Mouse (Mus musculus): ENCODE data around the gene Nat9. TPM values are rescaled to one million over a fixed set of nuclear protein-coding genes. Genes with fewer than 3 reads are reported as not detected.
A peak's percentile ranks its signal among the peaks of the same experiment; 100 is the strongest.

Gene Nat9
- polyA plus RNA-seq, 1 experiment from 2014 or later: 15.5 TPM

GRCm38 (mm10) chr11:115162205-115162601 is 25.5 kb downstream of the Nat9 start:
- WGBS: 20% methylated on average over 9 of the region's 9 CpGs
- no peaks in the 10 kb centered on the region for H3K36me3 ChIP-seq (replicated peaks; ENCODE audit: control insufficient read depth, insufficient read depth, low read depth, low read length)
- no peak overlapping the region for H3K9ac ChIP-seq (replicated peaks; ENCODE audit: low read length)
- H3K4me1 ChIP-seq (ENCODE audit: control insufficient read depth, insufficient read depth, low read length): no peaks in the 10 kb centered on the region
- no peaks in the 10 kb centered on the region for H3K9me3 ChIP-seq (replicated peaks; ENCODE audit: control insufficient read depth, low read length)
- H3K27ac ChIP-seq (replicated peaks; ENCODE audit: low read depth, low read length): no peak overlapping the region
- H3K4me3 ChIP-seq (ENCODE audit: low read depth, low read length): no peak overlapping the region
- ATAC-seq (replicated peaks; ENCODE audit: insufficient number of reproducible peaks, low FRiP score, low TSS enrichment, low read depth) (no peak), DNase-seq (ENCODE audit: low spot score) (no peak)
- peak overlapping the region; percentile 70 for H3K4me2 ChIP-seq (ENCODE audit: low read depth, low read length)
- peaks cover 26% of the 10 kb centered on the region for H3K27me3 ChIP-seq (ENCODE audit: control insufficient read depth, insufficient read depth, low read length)

DNA sequence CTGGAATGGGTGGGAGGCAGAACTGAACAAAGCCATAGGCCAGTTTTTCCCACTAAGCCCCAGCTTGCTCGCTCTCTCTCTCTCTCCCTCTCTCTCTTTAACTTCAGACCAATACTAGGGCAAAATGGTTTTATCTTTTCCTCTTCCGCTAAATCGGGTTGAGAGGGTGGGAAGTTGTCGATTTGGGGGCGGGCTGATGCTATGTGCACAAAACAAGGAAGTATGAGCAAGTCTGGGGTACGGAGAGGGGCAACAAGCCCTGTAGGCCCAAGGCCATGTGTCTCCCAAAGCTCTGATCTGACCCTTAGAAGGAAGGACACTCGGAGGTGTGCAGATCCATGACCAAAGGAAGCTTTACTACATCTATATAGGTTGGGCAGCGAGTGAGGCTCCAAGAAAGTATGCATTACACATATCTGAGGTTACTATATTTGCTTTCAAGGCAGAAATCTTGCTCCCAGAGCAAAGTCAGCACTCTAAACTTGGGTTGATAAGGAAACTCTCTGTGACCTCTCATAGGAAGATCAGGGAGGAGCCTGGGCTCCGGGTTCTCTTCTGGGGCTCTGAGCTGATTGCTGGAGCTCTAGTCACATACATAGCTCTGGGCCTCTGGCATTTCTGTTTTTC is 26.0 kb downstream of the Nat9 start:
- Histone ChIP-seq H3K27ac (replicated peaks; ENCODE audit: low read depth, low read length) (no peak overlapping the region), H3K4me2 (ENCODE audit: low read depth, low read length) (no peak overlapping the region), H3K36me3 (replicated peaks; ENCODE audit: control insufficient read depth, insufficient read depth, low read depth, low read length) (no peaks in the 10 kb centered on the region), H3K9ac (replicated peaks; ENCODE audit: low read length) (no peak overlapping the region), H3K9me3 (replicated peaks; ENCODE audit: control insufficient read depth, low read length) (no peaks in the 10 kb centered on the region), H3K27me3 (ENCODE audit: control insufficient read depth, insufficient read depth, low read length) (peaks cover 26% of the 10 kb centered on the region), H3K4me3 (ENCODE audit: low read depth, low read length) (no peak overlapping the region), H3K4me1 (ENCODE audit: control insufficient read depth, insufficient read depth, low read length) (no peaks in the 10 kb centered on the region)
- ATAC-seq (replicated peaks; ENCODE audit: insufficient number of reproducible peaks, low FRiP score, low TSS enrichment, low read depth) (no peak), DNase-seq (ENCODE audit: low spot score) (no peak)
- WGBS: 62% methylated on average over 9 of the region's 9 CpGs

- Histone ChIP-seq H3K4me1 (ENCODE audit: control insufficient read depth, insufficient read depth, low read length) (no peaks in the 10 kb centered on the region), H3K9ac (replicated peaks; ENCODE audit: low read length) (no peak overlapping the region), H3K27ac (replicated peaks; ENCODE audit: low read depth, low read length) (no peak overlapping the region), H3K36me3 (replicated peaks; ENCODE audit: control insufficient read depth, insufficient read depth, low read depth, low read length) (no peaks in the 10 kb centered on the region), H3K4me3 (ENCODE audit: low read depth, low read length) (no peak overlapping the region), H3K27me3 (ENCODE audit: control insufficient read depth, insufficient read depth, low read length) (peaks cover 26% of the 10 kb centered on the region), H3K4me2 (ENCODE audit: low read depth, low read length) (no peak overlapping the region), H3K9me3 (replicated peaks; ENCODE audit: control insufficient read depth, low read length) (no peaks in the 10 kb centered on the region)
- WGBS: 32% methylated on average over 10 of the region's 10 CpGs
- ATAC-seq (replicated peaks; ENCODE audit: insufficient number of reproducible peaks, low FRiP score, low TSS enrichment, low read depth) (no peak), DNase-seq (ENCODE audit: low spot score) (peak; percentile 81)
Observed at GRCm38 (mm10) chr11:115160883-115161577, 26.6 kb downstream of the Nat9 start.

GRCm38 (mm10) chr11:115160016-115160797 is 27.5 kb downstream of the Nat9 start:
- Histone ChIP-seq H3K9me3 (replicated peaks; ENCODE audit: control insufficient read depth, low read length) (no peaks in the 10 kb centered on the region), H3K4me3 (ENCODE audit: low read depth, low read length) (no peak overlapping the region), H3K27me3 (ENCODE audit: control insufficient read depth, insufficient read depth, low read length) (peaks cover 23% of the 10 kb centered on the region), H3K4me2 (ENCODE audit: low read depth, low read length) (no peak overlapping the region), H3K9ac (replicated peaks; ENCODE audit: low read length) (no peak overlapping the region), H3K36me3 (replicated peaks; ENCODE audit: control insufficient read depth, insufficient read depth, low read depth, low read length) (no peaks in the 10 kb centered on the region), H3K27ac (replicated peaks; ENCODE audit: low read depth, low read length) (no peak overlapping the region), H3K4me1 (ENCODE audit: control insufficient read depth, insufficient read depth, low read length) (no peaks in the 10 kb centered on the region)
- 58% methylated on average over 11 of the region's 11 CpGs for WGBS
- no peak for ATAC-seq (replicated peaks; ENCODE audit: insufficient number of reproducible peaks, low FRiP score, low TSS enrichment, low read depth)
- peak; percentile 59 for DNase-seq (ENCODE audit: low spot score)

DNA sequence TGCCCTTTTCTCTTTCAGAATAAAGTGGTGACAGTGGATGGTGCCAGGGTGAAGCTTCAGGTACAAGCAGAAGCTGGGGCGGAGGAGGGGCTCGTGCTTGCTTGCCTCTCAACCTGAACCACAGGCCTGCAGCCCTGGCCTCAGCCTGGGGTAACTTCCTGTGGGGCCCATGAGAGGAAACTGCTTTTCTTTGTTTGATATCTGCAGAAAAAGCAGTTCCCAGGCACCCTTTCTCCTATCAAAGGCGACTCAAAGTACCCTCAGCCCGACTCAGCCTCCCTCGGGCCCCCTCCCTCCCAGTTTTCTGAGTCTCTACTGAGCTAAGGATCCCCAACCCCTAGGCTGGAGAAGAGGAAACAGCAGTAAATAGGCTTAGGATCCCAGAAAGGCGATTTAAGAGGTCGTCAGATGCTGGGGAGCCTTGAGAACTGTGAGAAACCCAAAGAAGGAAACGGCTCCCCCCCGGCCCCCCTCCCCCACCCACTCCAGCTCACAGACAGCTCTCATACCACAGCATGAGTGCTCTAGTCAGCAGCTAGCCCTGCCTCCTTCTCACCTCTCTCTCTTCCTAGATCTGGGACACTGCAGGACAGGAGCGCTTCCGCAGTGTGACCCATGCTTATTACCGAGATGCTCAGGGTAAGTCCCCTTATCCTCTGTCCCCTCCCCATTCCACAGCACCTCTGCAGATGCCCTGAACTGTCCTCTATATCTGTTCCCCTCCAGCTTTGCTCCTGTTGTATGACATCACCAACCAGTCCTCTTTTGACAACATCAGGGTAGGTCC is 29.5 kb downstream of the Nat9 start:
- Histone ChIP-seq H3K27me3 (ENCODE audit: control insufficient read depth, insufficient read depth, low read length) (peaks cover 11% of the 10 kb centered on the region; the same call in 1 of the 2 replicates), H3K4me3 (ENCODE audit: low read depth, low read length) (no peak overlapping the region), H3K4me2 (ENCODE audit: low read depth, low read length) (no peak overlapping the region), H3K9ac (replicated peaks; ENCODE audit: low read length) (peak overlapping the region; percentile 1; the same call in 1 of the 2 replicates), H3K36me3 (replicated peaks; ENCODE audit: control insufficient read depth, insufficient read depth, low read depth, low read length) (no peaks in the 10 kb centered on the region), H3K9me3 (replicated peaks; ENCODE audit: control insufficient read depth, low read length) (no peaks in the 10 kb centered on the region), H3K27ac (replicated peaks; ENCODE audit: low read depth, low read length) (no peak overlapping the region), H3K4me1 (ENCODE audit: control insufficient read depth, insufficient read depth, low read length) (no peaks in the 10 kb centered on the region; the same call in 1 of the 2 replicates)
- DNase-seq (ENCODE audit: low spot score) (peak; percentile 17), ATAC-seq (replicated peaks; ENCODE audit: insufficient number of reproducible peaks, low FRiP score, low TSS enrichment, low read depth) (no peak)
- 29% methylated on average over 12 of the region's 12 CpGs for WGBS

GRCm38 (mm10) chr11:115155053-115155634 is 32.5 kb downstream of the Nat9 start:
- Histone ChIP-seq H3K4me3 (ENCODE audit: low read depth, low read length) (no peak overlapping the region), H3K27ac (replicated peaks; ENCODE audit: low read depth, low read length) (no peak overlapping the region), H3K9me3 (replicated peaks; ENCODE audit: control insufficient read depth, low read length) (no peaks in the 10 kb centered on the region), H3K36me3 (replicated peaks; ENCODE audit: control insufficient read depth, insufficient read depth, low read depth, low read length) (no peaks in the 10 kb centered on the region), H3K27me3 (ENCODE audit: control insufficient read depth, insufficient read depth, low read length) (peaks cover 4% of the 10 kb centered on the region; the same call in 1 of the 2 replicates), H3K4me2 (ENCODE audit: low read depth, low read length) (no peak overlapping the region), H3K4me1 (ENCODE audit: control insufficient read depth, insufficient read depth, low read length) (no peaks in the 10 kb centered on the region; the same call in 1 of the 2 replicates), H3K9ac (replicated peaks; ENCODE audit: low read length) (no peak overlapping the region)
- ATAC-seq (replicated peaks; ENCODE audit: insufficient number of reproducible peaks, low FRiP score, low TSS enrichment, low read depth) (no peak), DNase-seq (ENCODE audit: low spot score) (no peak)
- WGBS: 4% methylated on average over 5 of the region's 5 CpGs

GRCm38 (mm10) chr11:115153699-115154292 is 33.9 kb downstream of the Nat9 start:
- Histone ChIP-seq H3K27ac (replicated peaks; ENCODE audit: low read depth, low read length) (no peak overlapping the region), H3K36me3 (replicated peaks; ENCODE audit: control insufficient read depth, insufficient read depth, low read depth, low read length) (no peaks in the 10 kb centered on the region), H3K9ac (replicated peaks; ENCODE audit: low read length) (no peak overlapping the region; the same call in 1 of the 2 replicates), H3K27me3 (ENCODE audit: control insufficient read depth, insufficient read depth, low read length) (peaks cover 4% of the 10 kb centered on the region; the same call in 1 of the 2 replicates), H3K4me2 (ENCODE audit: low read depth, low read length) (peak overlapping the region; percentile 39), H3K4me1 (ENCODE audit: control insufficient read depth, insufficient read depth, low read length) (no peaks in the 10 kb centered on the region; the same call in 1 of the 2 replicates), H3K4me3 (ENCODE audit: low read depth, low read length) (peak overlapping the region; percentile 26), H3K9me3 (replicated peaks; ENCODE audit: control insufficient read depth, low read length) (no peaks in the 10 kb centered on the region)
- peak; percentile 76 for DNase-seq (ENCODE audit: low spot score)
- WGBS: under 1% methylated on average over 34 of the region's 35 CpGs
- ATAC-seq (replicated peaks; ENCODE audit: insufficient number of reproducible peaks, low FRiP score, low TSS enrichment, low read depth): peak; percentile 57
